Mouse (Mus musculus) adrenal gland, adult 2 months (tissue): ENCODE measurements around the gene Tspan4. TPM values are rescaled to one million over a fixed set of nuclear protein-coding genes. Genes with fewer than 3 reads are reported as not detected.

Source experiments
- polyA plus RNA-seq: library from polyadenylated mRNA; depleted of rRNA; stranded (reverse); fragments of >200 nt; gene quantifications from 2 replicates; pipeline ENCODE4 v1.2.3, GENCODE M21; 2012; rRNA removed
- total RNA-seq, 2 experiments: library from RNA; stranded (reverse); gene quantifications; 2 replicates each; pipeline ENCODE4 v1.2.3; 2021

Gene Tspan4
- total and polyA plus RNA-seq, 3 experiments, result 47.8 to 256 (median 125) TPM

Other genes with a start within 250 kb of the Tspan4 start
- gene Phrf1, start 246.5 kb upstream of the Tspan4 start, total RNA-seq, result 10 to 100 TPM; 61.0 to 64.5 TPM
- gene Phrf1, start 246.5 kb upstream of the Tspan4 start, polyA plus RNA-seq, result 23.5 and 33.7 TPM in 2 replicates
- 10 to 100 TPM in 1 of 2 experiments, 1 to 10 TPM in 1; 7.4 to 12.2 TPM for gene Irf7, start 208.8 kb upstream of the Tspan4 start, total RNA-seq
- 155 and 171 TPM in 2 replicates for gene Irf7, start 208.8 kb upstream of the Tspan4 start, polyA plus RNA-seq
- 10 to 100 TPM in 1 of 2 experiments, 1 to 10 TPM in 1; 1.9 to 17.1 TPM for gene Cdhr5, start 198.5 kb upstream of the Tspan4 start, total RNA-seq
- gene Cdhr5, start 198.5 kb upstream of the Tspan4 start, polyA plus RNA-seq, result 9.0 and 18.5 TPM in 2 replicates
- not detected for gene Sct, start 196.1 kb upstream of the Tspan4 start, total RNA-seq
- gene Sct, start 196.1 kb upstream of the Tspan4 start, polyA plus RNA-seq, result 0.93 and 1.2 TPM in 2 replicates
- under 1 TPM in 1 of 2 experiments, not detected in 1; 0.31 TPM for gene Drd4, start 183.2 kb upstream of the Tspan4 start, total RNA-seq
- gene Drd4, start 183.2 kb upstream of the Tspan4 start, polyA plus RNA-seq, result 0.62 and 12.1 TPM in 2 replicates
- 10 to 100 TPM; 27.8 to 30.5 TPM for gene Deaf1, start 147.6 kb upstream of the Tspan4 start, total RNA-seq
- gene Deaf1, start 147.6 kb upstream of the Tspan4 start, polyA plus RNA-seq, result 18.7 and 34.4 TPM in 2 replicates
- 10 to 100 TPM; 26.9 to 34.8 TPM for gene Tmem80, start 147.5 kb upstream of the Tspan4 start, total RNA-seq
- gene Tmem80, start 147.5 kb upstream of the Tspan4 start, polyA plus RNA-seq, result 32.7 and 33.5 TPM in 2 replicates
- gene Eps8l2, start 136.4 kb upstream of the Tspan4 start, total RNA-seq, result 1 to 10 TPM; 2.7 to 3.0 TPM
- gene Eps8l2, start 136.4 kb upstream of the Tspan4 start, polyA plus RNA-seq, result 2.6 and 3.8 TPM in 2 replicates
- gene Taldo1, start 83.0 kb upstream of the Tspan4 start, total RNA-seq, result 100 to 1,000 TPM; 640 to 700 TPM
- gene Taldo1, start 83.0 kb upstream of the Tspan4 start, polyA plus RNA-seq, result 260 and 309 TPM in 2 replicates
- gene Gatd1, start 61.1 kb upstream of the Tspan4 start, total RNA-seq, result 10 to 100 TPM; 29.7 to 41.1 TPM
- gene Gatd1, start 61.1 kb upstream of the Tspan4 start, polyA plus RNA-seq, result 49.5 and 58.2 TPM in 2 replicates
- gene Cend1, start 45.7 kb upstream of the Tspan4 start, total RNA-seq, result 1 to 10 TPM; 1.6 to 2.8 TPM
- gene Cend1, start 45.7 kb upstream of the Tspan4 start, polyA plus RNA-seq, result 1.00 and 1.2 TPM in 2 replicates
- gene Slc25a22, start 37.3 kb upstream of the Tspan4 start, total RNA-seq, result 100 to 1,000 TPM; 125 to 172 TPM
- 234 and 236 TPM in 2 replicates for gene Slc25a22, start 37.3 kb upstream of the Tspan4 start, polyA plus RNA-seq
- 1 to 10 TPM; 1.4 to 1.5 TPM for gene Pidd1, start 31.2 kb upstream of the Tspan4 start, total RNA-seq
- 9.2 and 11.2 TPM in 2 replicates for gene Pidd1, start 31.2 kb upstream of the Tspan4 start, polyA plus RNA-seq
- gene Rplp2, start 27.9 kb upstream of the Tspan4 start, total RNA-seq, result 1,000 to 10,000 TPM in 1 of 2 experiments, 100 to 1,000 TPM in 1; 577 to 1,228 TPM
- gene Rplp2, start 27.9 kb upstream of the Tspan4 start, polyA plus RNA-seq, result 207 and 254 TPM in 2 replicates
- gene Pnpla2, start 20.0 kb upstream of the Tspan4 start, total RNA-seq, result 1,000 to 10,000 TPM in 1 of 2 experiments, 100 to 1,000 TPM in 1; 905 to 1,265 TPM
- 1,146 and 1,725 TPM in 2 replicates for gene Pnpla2, start 20.0 kb upstream of the Tspan4 start, polyA plus RNA-seq
- 10 to 100 TPM; 10.3 to 12.4 TPM for gene Cracr2b, start 14.1 kb upstream of the Tspan4 start, total RNA-seq
- gene Cracr2b, start 14.1 kb upstream of the Tspan4 start, polyA plus RNA-seq, result 42.0 and 54.5 TPM in 2 replicates
- gene Cd151, start 7.8 kb upstream of the Tspan4 start, total RNA-seq, result 100 to 1,000 TPM; 325 to 452 TPM
- gene Cd151, start 7.8 kb upstream of the Tspan4 start, polyA plus RNA-seq, result 899 and 918 TPM in 2 replicates
- 100 to 1,000 TPM in 1 of 2 experiments, 10 to 100 TPM in 1; 84.4 to 140 TPM for gene Polr2l, start 108 bp upstream of the Tspan4 start, total RNA-seq
- gene Polr2l, start 108 bp upstream of the Tspan4 start, polyA plus RNA-seq, result 68.5 and 71.0 TPM in 2 replicates
- gene Chid1, start 64.6 kb downstream of the Tspan4 start, total RNA-seq, result 10 to 100 TPM; 50.7 to 69.2 TPM
- gene Chid1, start 64.6 kb downstream of the Tspan4 start, polyA plus RNA-seq, result 34.7 and 37.4 TPM in 2 replicates
- 10 to 100 TPM; 51.3 to 70.1 TPM for gene Ap2a2, start 86.9 kb downstream of the Tspan4 start, total RNA-seq
- 33.8 and 36.4 TPM in 2 replicates for gene Ap2a2, start 86.9 kb downstream of the Tspan4 start, polyA plus RNA-seq
- gene Muc6, start 180.1 kb downstream of the Tspan4 start, total RNA-seq, result not detected
- 0.01 and 0.09 TPM in 2 replicates for gene Muc6, start 180.1 kb downstream of the Tspan4 start, polyA plus RNA-seq
- under 1 TPM; 0.17 to 0.75 TPM for gene Muc2, start 215.1 kb downstream of the Tspan4 start, total RNA-seq
- gene Muc2, start 215.1 kb downstream of the Tspan4 start, polyA plus RNA-seq, result 0.54 and 0.67 TPM in 2 replicates